Mouse (Mus musculus) thymus, adult 2 months (tissue): ENCODE results near the gene Gm26657.

Experiments used
- CTCF ChIP-seq: fragments of 200-500 bp; IDR thresholded peaks from 2 replicates; pipeline ENCODE4 v1.5.1; 2012; ENCODE audit warnings: mild to moderate bottlenecking, control low read depth, low read length, moderate library complexity, borderline replicate concordance; ENCODE audit not compliant: control insufficient read depth, poor library complexity, insufficient read depth; ENCODE audit errors: extremely low read depth
- POLR2A ChIP-seq: fragments of 200-500 bp; IDR thresholded peaks from 2 replicates; pipeline ENCODE4 v1.6.1; 2012; ENCODE audit warnings: mild to moderate bottlenecking, low read length, control low read depth, moderate library complexity; ENCODE audit not compliant: control insufficient read depth, poor library complexity, insufficient read depth; ENCODE audit errors: extremely low read depth

GRCm38 (mm10) chr4:56771065-56771464, 31.2 kb downstream of the Gm26657 start:
- no peak for TF ChIP-seq CTCF
- TF ChIP-seq POLR2A = no peak
